Mouse (Mus musculus) limb, embryonic 14.5 days (tissue): ENCODE data around the gene H1foo. TPM values are rescaled to one million over a fixed set of nuclear protein-coding genes. Genes with fewer than 3 reads are reported as not detected.

ENCODE experiments used
- ATAC-seq: fragments of 200-750 bp; cut with Nextera tagmentation; 2 replicates; pipeline ENCODE4 v1.8.0; 2017; ENCODE audit warnings: low read depth, moderate number of reproducible peaks, moderate TSS enrichment; ENCODE audit not compliant: low FRiP score
- DNase-seq: peaks from one replicate; pipeline ENCODE4 v3.0.0-alpha.2; 2015; ENCODE audit warnings: low spot score
- H3K27ac ChIP-seq: fragments of 300-500 bp; sonication (generic); replicated peaks from 2 replicates; pipeline ENCODE4 v1.5.1; 2014; ENCODE audit warnings: low read depth, mild to moderate bottlenecking, low read length, moderate library complexity, mixed read lengths
- H3K27me3 ChIP-seq: fragments of 300-500 bp; sonication (generic); 2 replicates; pipeline ENCODE4 v1.6.1; 2014; ENCODE audit warnings: low read length, mixed read lengths; ENCODE audit not compliant: control insufficient read depth, insufficient read depth
- H3K36me3 ChIP-seq: fragments of 300-500 bp; sonication (generic); 2 replicates; pipeline ENCODE4 v1.6.1; 2014; ENCODE audit warnings: mild to moderate bottlenecking, low read length, moderate library complexity, mixed read lengths; ENCODE audit not compliant: control insufficient read depth, insufficient read depth
- H3K4me1 ChIP-seq: fragments of 300-500 bp; sonication (generic); 2 replicates; pipeline ENCODE4 v1.6.1; 2014; ENCODE audit warnings: antibody characterized with exemption, low read length, mixed read lengths; ENCODE audit not compliant: control insufficient read depth, insufficient read depth
- H3K4me2 ChIP-seq: fragments of 300-500 bp; sonication (generic); replicated peaks from 2 replicates; pipeline ENCODE4 v1.6.1; 2014; ENCODE audit warnings: low read depth, mild to moderate bottlenecking, low read length, moderate library complexity; ENCODE audit not compliant: severe bottlenecking
- H3K4me3 ChIP-seq: fragments of 300-500 bp; sonication (generic); replicated peaks from 2 replicates; pipeline ENCODE4 v1.5.1; 2014; ENCODE audit warnings: low read length
- H3K9ac ChIP-seq: fragments of 300-500 bp; sonication (generic); 2 replicates; pipeline ENCODE4 v1.6.1; 2014; ENCODE audit warnings: mild to moderate bottlenecking, low read depth, low read length, moderate library complexity; ENCODE audit not compliant: severe bottlenecking
- H3K9me3 ChIP-seq: fragments of 300-500 bp; sonication (generic); 2 replicates; pipeline ENCODE4 v1.6.1; 2016; ENCODE audit warnings: low read length; ENCODE audit not compliant: control insufficient read depth
- POLR2A ChIP-seq: fragments of 200-500 bp; IDR thresholded peaks from 2 replicates; pipeline ENCODE4 v1.8.0; 2012; ENCODE audit warnings: inconsistent platforms, mild to moderate bottlenecking, moderate library complexity, borderline replicate concordance; ENCODE audit not compliant: insufficient read depth, insufficient read length; ENCODE audit errors: extremely low read depth
- WGBS: fragments of 180-500 bp; shearing (Covaris S2); extraction: QIAGEN DNeasy Blood & Tissue Kit; methylation state at CpG from one replicate; pipeline ENCODE4 v1.1.7; 2014; 5-methylcytosine and 5-hydroxymethylcytosine counted together
- polyA plus RNA-seq, 2 experiments: library from polyadenylated mRNA; depleted of rRNA in 1 of 2; stranded (reverse) in 1 of 2; unstranded in 1 of 2; fragments of >200 nt; fragmentation: Nextera tagmentation in 1 of 2; extraction: Ambion mirVana in 1 of 2; gene quantifications; 2 replicates each; pipeline versions ENCODE4 v1.2.1 to v1.2.3; 2012 to 2014

H1foo gene
- polyA plus RNA-seq, 2 experiments, result not detected

DNA sequence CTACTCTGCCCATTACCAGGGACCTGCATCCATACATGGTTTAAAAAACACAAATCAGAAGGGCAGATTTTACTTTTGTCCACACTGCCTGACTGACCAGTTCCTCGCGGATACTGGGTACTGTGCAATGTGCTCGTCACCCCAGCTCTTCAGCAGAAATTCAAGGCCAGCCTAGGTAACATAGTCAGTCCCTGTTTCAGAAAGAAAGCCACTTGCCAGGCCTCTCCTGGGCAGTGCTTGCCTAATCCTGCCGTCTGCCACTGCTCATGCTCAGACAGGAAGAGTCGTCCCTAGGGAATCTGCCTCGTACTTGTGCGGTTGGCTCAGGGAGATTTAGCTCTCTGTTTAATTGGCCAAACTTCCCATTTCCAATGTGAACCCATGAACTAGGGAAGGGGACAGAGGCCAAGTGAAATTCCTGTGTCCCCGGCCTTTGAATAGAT lies 43.2 kb upstream of the H1foo start:
- Histone ChIP-seq H3K9ac (0 out of 2 replicates have a peak overlapping the region, but pooled peaks have one; percentile 16), H3K9me3 (no peaks in the 10 kb centered on the region), H3K27me3 (no peaks in the 10 kb centered on the region), H3K36me3 (peaks cover 16% of the 10 kb centered on the region), H3K4me2 (no peak overlapping the region), H3K4me1 (no peaks in the 10 kb centered on the region; the same call in 1 of the 2 replicates), H3K4me3 (no peak overlapping the region), H3K27ac (no peak overlapping the region)
- DNase-seq (peak; percentile 54), ATAC-seq (no peak)
- no peak for TF ChIP-seq POLR2A
- 73% methylated on average over 8 of the region's 8 CpGs for WGBS

DNA sequence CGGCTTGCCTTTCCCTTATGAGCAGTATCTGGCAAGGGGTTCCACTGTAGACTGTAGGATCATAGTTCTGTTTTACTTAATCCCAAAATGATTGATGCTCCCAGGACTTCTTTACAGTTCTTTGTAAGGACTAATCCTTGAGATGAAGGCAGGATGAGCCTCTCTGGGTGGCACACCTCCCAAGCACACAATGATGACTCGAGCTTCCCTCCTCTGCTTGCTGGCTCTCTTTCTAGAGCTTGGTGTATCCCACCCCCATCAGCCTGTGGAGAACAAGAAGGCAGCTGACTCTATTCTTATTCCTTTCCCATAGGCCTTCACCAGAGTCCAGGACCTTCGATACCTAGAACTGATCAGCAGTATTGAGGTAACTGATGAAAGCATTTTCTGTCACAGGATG lies 42.2 kb upstream of the H1foo start:
- no peak for ATAC-seq
- 91% methylated on average over 3 of the region's 3 CpGs for WGBS
- H3K36me3 ChIP-seq, result peaks cover 21% of the 10 kb centered on the region
- H3K4me2 ChIP-seq, result no peak overlapping the region
- H3K27me3 ChIP-seq, result no peaks in the 10 kb centered on the region
- H3K9me3 ChIP-seq, result no peaks in the 10 kb centered on the region
- DNase-seq, result no peak
- H3K4me3 ChIP-seq, result no peak overlapping the region
- 0 out of 2 replicates have a peak overlapping the region, but pooled peaks have one; percentile 7 for H3K9ac ChIP-seq
- H3K4me1 ChIP-seq, result no peaks in the 10 kb centered on the region; the same call in 1 of the 2 replicates
- TF ChIP-seq POLR2A, result no peak
- no peak overlapping the region for H3K27ac ChIP-seq

DNA sequence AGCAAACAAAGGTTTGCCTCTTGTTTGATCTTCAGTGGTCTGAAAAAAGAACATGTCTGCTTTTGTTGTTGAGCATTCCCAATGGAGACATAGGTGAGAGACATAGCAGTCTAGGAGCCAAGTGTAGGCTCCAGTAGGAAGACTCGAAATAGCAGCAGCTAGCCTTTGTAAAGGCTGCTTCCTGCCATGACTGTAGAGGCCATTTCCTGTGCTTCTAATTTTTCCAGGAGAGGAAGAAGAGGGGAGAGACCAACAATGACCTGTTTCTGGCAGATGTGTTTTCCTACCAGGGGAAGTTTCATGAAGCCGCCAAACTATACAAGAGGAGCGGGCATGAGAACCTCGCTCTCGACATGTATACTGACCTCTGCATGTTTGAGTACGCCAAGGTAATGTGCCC lies 39.2 kb upstream of the H1foo start:
- H3K9me3 ChIP-seq, result no peaks in the 10 kb centered on the region
- no peak overlapping the region for H3K4me3 ChIP-seq
- no peaks in the 10 kb centered on the region; the same call in 1 of the 2 replicates for H3K4me1 ChIP-seq
- no peak overlapping the region for H3K9ac ChIP-seq
- H3K36me3 ChIP-seq, result peaks cover 22% of the 10 kb centered on the region
- H3K4me2 ChIP-seq, result no peak overlapping the region
- no peak for TF ChIP-seq POLR2A
- H3K27me3 ChIP-seq, result no peaks in the 10 kb centered on the region
- ATAC-seq (no peak), DNase-seq (no peak)
- H3K27ac ChIP-seq, result no peak overlapping the region
- WGBS, result 95% methylated on average over 6 of the region's 6 CpGs

DNA sequence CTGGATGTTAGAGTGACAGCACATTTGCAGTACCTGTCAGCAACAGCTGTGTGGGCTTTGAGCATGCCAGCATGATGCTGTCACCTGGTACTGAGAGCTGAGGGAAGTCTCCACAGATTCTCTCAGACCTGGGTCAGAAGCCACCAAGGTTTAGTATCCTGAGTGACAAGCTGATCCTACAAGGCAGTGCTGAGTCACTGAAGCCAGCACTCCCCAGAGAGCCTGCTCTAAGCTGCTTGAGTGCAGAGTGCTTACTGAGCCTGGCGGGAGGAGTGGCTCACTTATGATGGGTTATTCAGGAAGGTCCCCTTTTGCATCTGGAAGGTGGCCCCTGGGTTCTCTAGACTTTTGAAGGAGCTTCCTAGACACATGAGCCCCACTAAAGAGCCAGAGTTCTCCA lies 38.3 kb upstream of the H1foo start:
- ATAC-seq (no peak), DNase-seq (no peak)
- no peak for TF ChIP-seq POLR2A

DNA sequence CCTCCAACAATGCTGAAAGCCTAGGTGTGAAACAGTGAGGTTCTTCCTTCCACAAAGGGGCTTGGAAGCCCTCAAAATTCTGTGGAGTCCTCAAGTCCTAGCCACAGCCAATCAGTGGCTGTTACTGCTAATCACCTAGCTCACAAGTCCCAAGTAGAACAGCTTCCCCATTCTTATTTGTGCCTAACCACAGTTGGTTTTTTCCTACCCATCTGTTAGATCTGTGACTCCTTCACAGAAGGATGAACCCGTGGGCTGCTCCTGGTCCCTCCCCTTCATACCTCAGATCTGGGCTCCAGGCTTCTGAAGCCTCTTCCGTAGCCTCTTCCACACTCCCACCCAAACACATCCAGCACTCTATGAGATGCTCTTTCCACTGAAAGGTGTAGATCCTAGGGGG lies 37.9 kb upstream of the H1foo start:
- H3K4me1 ChIP-seq, result no peaks in the 10 kb centered on the region
- peaks cover 24% of the 10 kb centered on the region for H3K36me3 ChIP-seq
- no peak overlapping the region for H3K9ac ChIP-seq
- ATAC-seq, result no peak
- H3K4me3 ChIP-seq, result no peak overlapping the region
- no peaks in the 10 kb centered on the region for H3K27me3 ChIP-seq
- no peak for DNase-seq
- H3K4me2 ChIP-seq, result no peak overlapping the region
- no peaks in the 10 kb centered on the region for H3K9me3 ChIP-seq
- no peak for TF ChIP-seq POLR2A
- 75% methylated on average over 2 of the region's 2 CpGs for WGBS
- no peak overlapping the region for H3K27ac ChIP-seq

More for the DNA sequence above, 38.3 kb upstream of the H1foo start:
- Histone ChIP-seq H3K9ac (no peak overlapping the region), H3K27me3 (no peaks in the 10 kb centered on the region), H3K4me1 (no peaks in the 10 kb centered on the region; the same call in 1 of the 2 replicates), H3K27ac (no peak overlapping the region), H3K4me3 (no peak overlapping the region), H3K9me3 (no peaks in the 10 kb centered on the region), H3K4me2 (no peak overlapping the region), H3K36me3 (peaks cover 24% of the 10 kb centered on the region)
- 75% methylated on average over 1 of the region's 1 CpGs for WGBS
